Mouse (Mus musculus): ENCODE measurements around the gene Prkcd. TPM values are rescaled to one million over a fixed set of nuclear protein-coding genes. Genes with fewer than 3 reads are reported as not detected.

Gene Prkcd
- polyA plus RNA-seq, 1 experiment = 214 TPM

- no peak for TF ChIP-seq POLR2A (IDR thresholded peaks at IDR 0.05; ENCODE audit: control insufficient read depth, extremely low read depth, insufficient read depth, low read length, poor library complexity)
- TF ChIP-seq CTCF (IDR thresholded peaks at IDR 0.05; ENCODE audit: borderline replicate concordance, control insufficient read depth, extremely low read depth, insufficient read depth, low read length, poor library complexity) = no peak
- Histone ChIP-seq H3K4me3 (ENCODE audit: control insufficient read depth, insufficient read depth, low read length) (no peak overlapping the region), H3K27ac (ENCODE audit: control insufficient read depth, insufficient read depth, low read length) (no peak overlapping the region), H3K36me3 (ENCODE audit: control insufficient read depth, insufficient read depth, low read length) (peaks cover 20% of the 10 kb centered on the region), H3K27me3 (ENCODE audit: control insufficient read depth, insufficient read depth, low read length) (no peaks in the 10 kb centered on the region), H3K4me1 (replicated peaks; ENCODE audit: control insufficient read depth, insufficient read depth, low read length) (peaks cover 11% of the 10 kb centered on the region)
- no peak for DNase-seq
- WGBS = 74% methylated on average over 4 of the region's 4 CpGs
These were observed 18.3 kb downstream of the Prkcd start for GRCm38 (mm10) chr14:30607696-30608095.

- Histone ChIP-seq H3K4me3 (ENCODE audit: control insufficient read depth, insufficient read depth, low read length) (no peak overlapping the region), H3K36me3 (ENCODE audit: control insufficient read depth, insufficient read depth, low read length) (peaks cover 25% of the 10 kb centered on the region), H3K4me1 (replicated peaks; ENCODE audit: control insufficient read depth, insufficient read depth, low read length) (peaks cover 11% of the 10 kb centered on the region), H3K27ac (ENCODE audit: control insufficient read depth, insufficient read depth, low read length) (no peak overlapping the region), H3K27me3 (ENCODE audit: control insufficient read depth, insufficient read depth, low read length) (no peaks in the 10 kb centered on the region)
- 90% methylated on average over 5 of the region's 5 CpGs for WGBS
- TF ChIP-seq POLR2A (IDR thresholded peaks at IDR 0.05; ENCODE audit: control insufficient read depth, extremely low read depth, insufficient read depth, low read length, poor library complexity) = no peak
- no peak for TF ChIP-seq CTCF (IDR thresholded peaks at IDR 0.05; ENCODE audit: borderline replicate concordance, control insufficient read depth, extremely low read depth, insufficient read depth, low read length, poor library complexity)
- DNase-seq = no peak
These were observed 19.2 kb downstream of the Prkcd start for GRCm38 (mm10) chr14:30606817-30607216.

- Histone ChIP-seq H3K36me3 (ENCODE audit: control insufficient read depth, insufficient read depth, low read length) (peaks cover 39% of the 10 kb centered on the region), H3K4me3 (ENCODE audit: control insufficient read depth, insufficient read depth, low read length) (no peak overlapping the region), H3K27me3 (ENCODE audit: control insufficient read depth, insufficient read depth, low read length) (no peaks in the 10 kb centered on the region), H3K4me1 (replicated peaks; ENCODE audit: control insufficient read depth, insufficient read depth, low read length) (no peaks in the 10 kb centered on the region), H3K27ac (ENCODE audit: control insufficient read depth, insufficient read depth, low read length) (no peak overlapping the region)
- no peak for DNase-seq
- 90% methylated on average over 2 of the region's 2 CpGs for WGBS
- TF ChIP-seq POLR2A (IDR thresholded peaks at IDR 0.05; ENCODE audit: control insufficient read depth, extremely low read depth, insufficient read depth, low read length, poor library complexity) (no peak), CTCF (IDR thresholded peaks at IDR 0.05; ENCODE audit: borderline replicate concordance, control insufficient read depth, extremely low read depth, insufficient read depth, low read length, poor library complexity) (no peak)
These were observed 28.9 kb downstream of the Prkcd start for GRCm38 (mm10) chr14:30597142-30597541.

- H3K27me3 ChIP-seq (ENCODE audit: control insufficient read depth, insufficient read depth, low read length) = no peaks in the 10 kb centered on the region
- WGBS = 88% methylated on average over 3 of the region's 3 CpGs
- TF ChIP-seq POLR2A (IDR thresholded peaks at IDR 0.05; ENCODE audit: control insufficient read depth, extremely low read depth, insufficient read depth, low read length, poor library complexity) (no peak), CTCF (IDR thresholded peaks at IDR 0.05; ENCODE audit: borderline replicate concordance, control insufficient read depth, extremely low read depth, insufficient read depth, low read length, poor library complexity) (no peak)
These were observed 29.6 kb downstream of the Prkcd start for GRCm38 (mm10) chr14:30596407-30596806.

GRCm38 (mm10) chr14:30595576-30596313 lies 30.3 kb downstream of the Prkcd start:
- H3K4me3 ChIP-seq (ENCODE audit: control insufficient read depth, insufficient read depth, low read length) = no peak overlapping the region
- peaks cover 29% of the 10 kb centered on the region for H3K36me3 ChIP-seq (ENCODE audit: control insufficient read depth, insufficient read depth, low read length)
- no peak overlapping the region for H3K27ac ChIP-seq (ENCODE audit: control insufficient read depth, insufficient read depth, low read length)
- H3K4me1 ChIP-seq (replicated peaks; ENCODE audit: control insufficient read depth, insufficient read depth, low read length) = no peaks in the 10 kb centered on the region
- no peak for DNase-seq
- H3K27me3 ChIP-seq (ENCODE audit: control insufficient read depth, insufficient read depth, low read length) = no peaks in the 10 kb centered on the region
- 93% methylated on average over 8 of the region's 8 CpGs for WGBS
- no peak for TF ChIP-seq CTCF (IDR thresholded peaks at IDR 0.05; ENCODE audit: borderline replicate concordance, control insufficient read depth, extremely low read depth, insufficient read depth, low read length, poor library complexity)
- TF ChIP-seq POLR2A (IDR thresholded peaks at IDR 0.05; ENCODE audit: control insufficient read depth, extremely low read depth, insufficient read depth, low read length, poor library complexity) = no peak

More at GRCm38 (mm10) chr14:30596407-30596806, 29.6 kb downstream of the Prkcd start:
- Histone ChIP-seq H3K27ac (ENCODE audit: control insufficient read depth, insufficient read depth, low read length) (no peak overlapping the region), H3K4me3 (ENCODE audit: control insufficient read depth, insufficient read depth, low read length) (no peak overlapping the region), H3K4me1 (replicated peaks; ENCODE audit: control insufficient read depth, insufficient read depth, low read length) (no peaks in the 10 kb centered on the region), H3K36me3 (ENCODE audit: control insufficient read depth, insufficient read depth, low read length) (peaks cover 31% of the 10 kb centered on the region)
- no peak for DNase-seq

- Histone ChIP-seq H3K36me3 (ENCODE audit: control insufficient read depth, insufficient read depth, low read length) (peaks cover 18% of the 10 kb centered on the region), H3K4me3 (ENCODE audit: control insufficient read depth, insufficient read depth, low read length) (no peak overlapping the region), H3K27me3 (ENCODE audit: control insufficient read depth, insufficient read depth, low read length) (no peaks in the 10 kb centered on the region), H3K4me1 (replicated peaks; ENCODE audit: control insufficient read depth, insufficient read depth, low read length) (no peaks in the 10 kb centered on the region), H3K27ac (ENCODE audit: control insufficient read depth, insufficient read depth, low read length) (no peak overlapping the region)
- WGBS = 91% methylated on average over 7 of the region's 7 CpGs
- no peak for DNase-seq
- TF ChIP-seq POLR2A (IDR thresholded peaks at IDR 0.05; ENCODE audit: control insufficient read depth, extremely low read depth, insufficient read depth, low read length, poor library complexity) = no peak
- TF ChIP-seq CTCF (IDR thresholded peaks at IDR 0.05; ENCODE audit: borderline replicate concordance, control insufficient read depth, extremely low read depth, insufficient read depth, low read length, poor library complexity) = no peak
These were observed 31.8 kb downstream of the Prkcd start for GRCm38 (mm10) chr14:30594092-30594695.

All from thymus, adult 2 months (tissue).